Mouse (Mus musculus) CH12.LX (cell line): ENCODE measurements around the gene Lgals2. TPM values are rescaled to one million over a fixed set of nuclear protein-coding genes. Genes with fewer than 3 reads are reported as not detected.

Experiments used
- DNase-seq: peaks from one replicate; pipeline ENCODE4 v3.0.0-alpha.2; 2013; ENCODE audit errors: extremely low read depth
- H3K27ac ChIP-seq: 2 replicates; pipeline ENCODE4 v1.5.1; 2012; ENCODE audit warnings: low read depth, mild to moderate bottlenecking, control low read depth, moderate library complexity; ENCODE audit not compliant: insufficient read depth
- H3K27me3 ChIP-seq: replicated peaks from 2 replicates; pipeline ENCODE3; 2012; ENCODE audit warnings: inconsistent platforms
- H3K36me3 ChIP-seq, 2 experiments: replicated peaks in 1 of 2; 2 replicates each; pipeline versions ENCODE3 to v1.6.1; 2012; ENCODE audit warnings: inconsistent platforms in 1 of 2, low read length in 1 of 2, mild to moderate bottlenecking in 1 of 2, mixed read lengths in 1 of 2, moderate library complexity in 1 of 2; ENCODE audit not compliant: control insufficient read depth in 1 of 2, insufficient read depth in 1 of 2
- H3K4me1 ChIP-seq, 2 experiments: 2 replicates each; pipeline ENCODE4 v1.6.1; 2012; ENCODE audit warnings: inconsistent platforms in 1 of 2, moderate library complexity in 1 of 2; ENCODE audit not compliant: insufficient read depth in 2 of 2, control insufficient read depth in 1 of 2
- H3K4me2 ChIP-seq: 2 replicates; pipeline ENCODE4 v1.6.1; 2012; ENCODE audit warnings: low read depth, mild to moderate bottlenecking, control low read depth; ENCODE audit not compliant: poor library complexity, insufficient read depth, severe bottlenecking
- H3K4me3 ChIP-seq, 3 experiments: fragments of 150-350 bp in 1 of 3; sonication (generic) in 1 of 3; replicated peaks in 1 of 3; 2 replicates each; pipeline versions ENCODE3 to v1.5.1; 2011 to 2012; ENCODE audit warnings: low read depth in 2 of 3, low read length in 2 of 3, mild to moderate bottlenecking in 2 of 3, moderate library complexity in 2 of 3, control low read depth in 1 of 3, improper control_type of control experiment in 1 of 3, inconsistent platforms in 1 of 3, mixed read lengths in 1 of 3; ENCODE audit not compliant: poor library complexity in 1 of 3
- H3K79me2 ChIP-seq: replicated peaks from 2 replicates; pipeline ENCODE4 v1.6.1; 2012; ENCODE audit warnings: mild to moderate bottlenecking, moderate library complexity; ENCODE audit not compliant: control insufficient read depth, poor library complexity, insufficient read depth, severe bottlenecking; ENCODE audit errors: extremely low read depth
- H3K9ac ChIP-seq: 2 replicates; pipeline ENCODE4 v1.6.1; 2012; ENCODE audit warnings: low read depth, mild to moderate bottlenecking, control low read depth, moderate library complexity; ENCODE audit not compliant: insufficient read depth
- H3K9me3 ChIP-seq: replicated peaks from 2 replicates; pipeline ENCODE3; 2012; ENCODE audit warnings: low read length, inconsistent platforms, mixed read lengths
- CHD1 ChIP-seq: IDR thresholded peaks from 2 replicates; pipeline ENCODE4 v1.6.1; 2012; ENCODE audit warnings: low read depth, low read length, improper control_type of control experiment, inconsistent platforms
- E2F4 ChIP-seq: IDR thresholded peaks from 2 replicates; pipeline ENCODE4 v1.6.1; 2011; ENCODE audit warnings: low read depth, low read length, improper control_type of control experiment; ENCODE audit not compliant: insufficient replicate concordance
- ELF1 ChIP-seq: IDR thresholded peaks from 2 replicates; pipeline ENCODE4 v1.6.1; 2014; ENCODE audit warnings: low read depth, mild to moderate bottlenecking, inconsistent platforms, low read length, improper control_type of control experiment
- GABPA ChIP-seq: IDR thresholded peaks from 2 replicates; pipeline ENCODE4 v1.6.1; 2012; ENCODE audit warnings: low read depth, low read length, improper control_type of control experiment, inconsistent platforms; ENCODE audit not compliant: insufficient replicate concordance
- IRF4 ChIP-seq: IDR thresholded peaks from 2 replicates; pipeline ENCODE4 v1.6.1; 2014; ENCODE audit warnings: low read depth, mild to moderate bottlenecking, inconsistent platforms, low read length, improper control_type of control experiment
- JUN ChIP-seq: IDR thresholded peaks from 2 replicates; pipeline ENCODE4 v1.6.1; 2011; ENCODE audit warnings: low read depth, mild to moderate bottlenecking, low read length, improper control_type of control experiment, moderate library complexity; ENCODE audit not compliant: insufficient read depth
- JUND ChIP-seq: conservative IDR thresholded peaks from 2 replicates; pipeline ENCODE4 v1.6.1; 2011; ENCODE audit warnings: low read depth, low read length, improper control_type of control experiment
- MAFK ChIP-seq: IDR thresholded peaks from 2 replicates; pipeline ENCODE4 v1.6.1; 2011; ENCODE audit warnings: low read length, improper control_type of control experiment; ENCODE audit not compliant: insufficient replicate concordance
- MAX ChIP-seq: IDR thresholded peaks from 2 replicates; pipeline ENCODE4 v1.6.1; 2011; ENCODE audit warnings: low read length, improper control_type of control experiment
- MAZ ChIP-seq: IDR thresholded peaks from 2 replicates; pipeline ENCODE4 v1.6.1; 2012; ENCODE audit warnings: low read depth, mild to moderate bottlenecking, inconsistent platforms, low read length, improper control_type of control experiment, moderate library complexity
- MEF2A ChIP-seq: IDR thresholded peaks from 2 replicates; pipeline ENCODE4 v1.6.1; 2014; ENCODE audit warnings: low read depth, mild to moderate bottlenecking, inconsistent platforms, low read length, improper control_type of control experiment, borderline replicate concordance
- MXI1 ChIP-seq: IDR thresholded peaks from 2 replicates; pipeline ENCODE4 v1.6.1; 2011; ENCODE audit warnings: mild to moderate bottlenecking, low read depth, low read length, improper control_type of control experiment
- NELFE ChIP-seq: IDR thresholded peaks from 2 replicates; pipeline ENCODE4 v1.6.1; 2011; ENCODE audit warnings: low read depth, low read length, improper control_type of control experiment
- NRF1 ChIP-seq: IDR thresholded peaks from 2 replicates; pipeline ENCODE4 v1.6.1; 2014; ENCODE audit warnings: low read depth, mild to moderate bottlenecking, inconsistent platforms, low read length, improper control_type of control experiment, moderate library complexity
- PAX5 ChIP-seq: IDR thresholded peaks from 2 replicates; pipeline ENCODE4 v1.6.1; 2012; ENCODE audit warnings: low read length, inconsistent platforms, mixed read lengths
- POLR2A ChIP-seq: IDR thresholded peaks from 2 replicates; pipeline ENCODE4 v1.6.1; 2011; ENCODE audit warnings: low read depth, mild to moderate bottlenecking, improper control_type of control experiment, low read length
- POLR2AphosphoS2 ChIP-seq: IDR thresholded peaks from 2 replicates; pipeline ENCODE4 v1.6.1; 2011; ENCODE audit warnings: low read depth, low read length, improper control_type of control experiment
- SIN3A ChIP-seq: IDR thresholded peaks from 2 replicates; pipeline ENCODE4 v1.6.1; 2012; ENCODE audit warnings: low read length, improper control_type of control experiment, inconsistent platforms
- SMC3 ChIP-seq: IDR thresholded peaks from 2 replicates; pipeline ENCODE4 v1.6.1; 2011; ENCODE audit warnings: low read depth, low read length, improper control_type of control experiment
- TBP ChIP-seq: conservative IDR thresholded peaks from 2 replicates; pipeline ENCODE4 v1.6.1; 2011; ENCODE audit warnings: low read depth, low read length, improper control_type of control experiment
- TCF12 ChIP-seq: IDR thresholded peaks from 2 replicates; pipeline ENCODE4 v1.6.1; 2014; ENCODE audit warnings: low read depth, mild to moderate bottlenecking, inconsistent platforms, low read length, improper control_type of control experiment
- USF1 ChIP-seq: IDR thresholded peaks from 2 replicates; pipeline ENCODE4 v1.6.1; 2014; ENCODE audit warnings: low read depth, mild to moderate bottlenecking, inconsistent platforms, low read length, improper control_type of control experiment
- ZKSCAN1 ChIP-seq: IDR thresholded peaks from 2 replicates; pipeline ENCODE4 v1.6.1; 2012; ENCODE audit warnings: low read depth, inconsistent platforms, low read length, improper control_type of control experiment, borderline replicate concordance
- ZMIZ1 ChIP-seq: IDR thresholded peaks from 2 replicates; pipeline ENCODE4 v1.6.1; 2012; ENCODE audit warnings: low read depth, mild to moderate bottlenecking, inconsistent platforms, low read length, improper control_type of control experiment
- ZNF384 ChIP-seq: IDR thresholded peaks from 2 replicates; pipeline ENCODE4 v1.6.1; 2012; ENCODE audit warnings: low read depth, low read length, improper control_type of control experiment, inconsistent platforms
- dilution Hi-C: fragments of 300-500 bp; cut with MboI; formaldehyde crosslinking; loops from 2 replicates; pipeline ENCODE4 v1.14.3; 2020; ENCODE audit warnings: low sequenced_read_pairs; ENCODE audit not compliant: extremely low pct_unique_long_range_greater_than_20kb, extremely low pct_ligation_motif_present
- in situ Hi-C: fragments of 300-500 bp; cut with MboI; formaldehyde crosslinking; loops from 3 replicates; pipeline ENCODE4 v1.14.3; 2019; ENCODE audit warnings: low sequenced_read_pairs, low pct_ligation_motif_present, low pct_unique_long_range_greater_than_20kb, mixed read lengths
- polyA plus RNA-seq: library from polyadenylated mRNA; unstranded; fragments of >175 nt; gene quantifications from 2 replicates; pipeline ENCODE4 v1.2.1, GENCODE M21; 2012; ENCODE audit warnings: low read depth; ENCODE audit not compliant: insufficient read length
- total RNA-seq, 2 experiments: library from RNA; depleted of rRNA; stranded (reverse); fragments of 300-350 nt in 1 of 2; fragments of >200 nt in 1 of 2; gene quantifications; 2 replicates each; pipeline ENCODE4 v1.2.3; 2012 to 2014

The Lgals2 gene
- total and polyA plus RNA-seq, 3 experiments, result not detected

GRCm38 (mm10) chr15:78846352-78846751 lies 9.0 kb downstream of the Lgals2 start (continued):
- no peak for TF ChIP-seq NRF1
- TF ChIP-seq CHD1, result no peak
- TF ChIP-seq ZNF384, result peak; percentile 78
- no peak for TF ChIP-seq ELF1
- no peak for TF ChIP-seq NELFE
- 0 out of 2 replicates have a peak, but pooled peaks have one; percentile 44 for TF ChIP-seq MAFK
- TF ChIP-seq SIN3A, result no peak
- TF ChIP-seq TCF12, result peak; percentile 47; the same call in 1 of the 2 replicates
- TF ChIP-seq POLR2AphosphoS2, result no peak
- TF ChIP-seq MAZ, result no peak
- no peak for TF ChIP-seq SMC3
- no peak for TF ChIP-seq E2F4
- TF ChIP-seq IRF4, result peak; percentile 93
- TF ChIP-seq MEF2A, result 0 out of 2 replicates have a peak, but pooled peaks have one; percentile 16
- TF ChIP-seq MAX, result 0 out of 2 replicates have a peak, but pooled peaks have one; percentile 27

DNA sequence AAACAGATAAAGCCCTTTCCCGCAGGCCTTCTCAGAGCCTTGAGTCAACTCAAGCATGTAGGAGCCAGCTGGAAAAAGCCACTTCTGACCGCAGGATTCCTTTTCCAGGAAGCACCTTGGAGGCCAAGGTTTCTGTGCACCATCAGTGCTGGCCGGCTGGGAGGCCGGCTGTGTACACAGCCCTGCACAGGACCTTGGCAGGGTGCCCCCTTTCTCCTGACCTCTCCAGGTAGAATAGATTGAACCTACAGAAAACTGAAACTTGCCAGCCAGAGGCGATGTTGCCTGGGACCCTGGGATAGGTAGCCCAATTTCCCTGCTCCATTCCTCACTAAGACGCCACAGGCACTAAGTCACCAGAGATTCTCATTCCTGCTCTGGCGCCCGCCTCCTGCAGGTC lies 9.5 kb downstream of the Lgals2 start:
- no peaks in the 10 kb centered on the region for H3K79me2 ChIP-seq
- H3K27ac ChIP-seq, result no peak overlapping the region
- no peaks in the 10 kb centered on the region for H3K9me3 ChIP-seq
- peaks cover 96% of the 10 kb centered on the region for H3K27me3 ChIP-seq
- no peak overlapping the region for H3K9ac ChIP-seq
- H3K4me3 ChIP-seq, result no peak overlapping the region
- TF ChIP-seq POLR2AphosphoS2 (no peak), NRF1 (no peak), MAFK (no peak), JUND (no peak), ZKSCAN1 (no peak), TBP (no peak), ZMIZ1 (no peak), IRF4 (no peak), MAX (no peak), USF1 (no peak), SIN3A (no peak), JUN (no peak), TCF12 (no peak), POLR2A (no peak), MEF2A (no peak), ELF1 (no peak), MAZ (no peak), PAX5 (no peak), GABPA (no peak), MXI1 (no peak)
- in situ Hi-C loops, result loop anchor here (10.0 kb wide), 1 partner anchor 221 kb away; no protein-coding TSS in a partner anchor
- DNase-seq, result no peak
- H3K36me3 ChIP-seq, result no peaks in the 10 kb centered on the region
- dilution Hi-C loops, result loop anchor here (25.0 kb wide), 1 partner anchor 109 kb away; no protein-coding TSS in a partner anchor
- no peak overlapping the region for H3K4me2 ChIP-seq
- peaks cover 4 to 20% of the 10 kb centered on the region in 2 experiments; a peak in 3 of 4 replicates for H3K4me1 ChIP-seq
